8 mouse cellular contexts compared by ENCODE assay signal in the genomic region with DNA sequence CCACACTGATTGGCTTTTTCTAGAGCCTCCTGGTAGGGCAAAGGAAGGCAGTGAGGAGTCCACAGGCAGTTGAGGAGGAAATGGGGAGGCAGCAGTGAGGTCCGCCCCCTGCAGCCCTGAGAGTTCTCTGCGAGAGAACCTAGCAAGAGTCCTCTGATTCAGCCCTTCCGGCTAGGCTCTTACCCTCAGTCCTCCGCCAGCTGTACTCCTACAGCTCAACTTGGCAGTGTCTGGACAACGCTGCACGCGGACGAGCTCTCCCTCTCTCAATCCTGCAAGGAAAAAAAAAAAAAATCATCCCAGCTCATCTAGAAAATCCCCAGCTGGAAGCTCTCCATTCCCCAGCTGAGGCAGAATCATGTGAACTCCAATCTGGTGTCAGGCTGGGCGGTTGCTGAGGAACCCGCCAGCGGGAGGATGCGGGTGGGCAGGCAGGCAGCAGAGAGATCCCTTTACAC. TPM values are rescaled to one million over a fixed set of nuclear protein-coding genes. Genes with fewer than 3 reads are reported as not detected.
A peak's percentile ranks its signal among the peaks of the same experiment; 100 is the strongest.
DNase-seq lines count a peak whose midpoint lies in the region; ATAC-seq lines count a peak whose summit lies in the region.
"Had no signal": no experiment of that assay in that cellular context is flagged by ENCODE, and none has a peak within 500 bp of the region (broad histone marks: within the 10 kb centered on the region; RNA-seq: fewer than 3 reads in every experiment).

No protein-coding gene starts in this region.

- H3K4me3 ChIP-seq in midbrain, embryonic 11.5 days (ENCODE audit: low read depth, low read length) = no peak overlapping the region
- H3K4me3 ChIP-seq in midbrain, embryonic 10.5 days = no peak overlapping the region
- H3K4me3 ChIP-seq: limb, embryonic 12.5 days had no signal

- no peak overlapping the region for H3K9ac ChIP-seq in midbrain, embryonic 11.5 days (ENCODE audit: low read length)
- H3K9ac ChIP-seq: limb, embryonic 12.5 days had no signal

- H3K9me3 ChIP-seq in midbrain, embryonic 11.5 days (ENCODE audit: control insufficient read depth, low read length) = no peaks in the 10 kb centered on the region
- no peaks in the 10 kb centered on the region for H3K9me3 ChIP-seq in midbrain, embryonic 10.5 days (replicated peaks)
- H3K9me3 ChIP-seq: limb, embryonic 12.5 days had no signal

- 51% methylated on average over 12 of the region's 12 CpGs for WGBS in midbrain, embryonic 11.5 days
- WGBS in midbrain, embryonic 10.5 days = 62% methylated on average over 12 of the region's 12 CpGs

- no peaks in the 10 kb centered on the region for H3K27me3 ChIP-seq in midbrain, embryonic 11.5 days (ENCODE audit: control insufficient read depth, insufficient read depth, low read length)
- H3K27me3 ChIP-seq in midbrain, embryonic 10.5 days (ENCODE audit: low read depth, poor library complexity, severe bottlenecking) = no peaks in the 10 kb centered on the region

- peak; percentile 65 for DNase-seq in midbrain, embryonic 11.5 days (ENCODE audit: low spot score, missing footprints)
- DNase-seq in midbrain, embryonic 10.5 days (ENCODE audit: low spot score) = no peak
- peak; percentile 64 for DNase-seq in cerebellum, adult 9-10 months
- peak; percentile 48 for DNase-seq in left cerebral cortex, adult 11 months (ENCODE audit: low spot score)
- DNase-seq in ovary, postnatal 14 days (ENCODE audit: low spot score) = peak; percentile 23

- no peak for ATAC-seq in midbrain, embryonic 11.5 days (ENCODE audit: low FRiP score)
- ATAC-seq in granulocyte monocyte progenitor cell, adult 5-6 weeks (replicated peaks; ENCODE audit: poor library complexity, severe bottlenecking) = peak; percentile 65
- no peak for ATAC-seq in erythroid progenitor cell, adult 5-6 weeks (replicated peaks; ENCODE audit: low FRiP score, poor library complexity, severe bottlenecking)

- no peaks in the 10 kb centered on the region for H3K36me3 ChIP-seq in midbrain, embryonic 11.5 days (ENCODE audit: control insufficient read depth, insufficient read depth, low read length)
- H3K36me3 ChIP-seq in midbrain, embryonic 10.5 days = no peaks in the 10 kb centered on the region
- H3K36me3 ChIP-seq: limb, embryonic 12.5 days had no signal

- no peaks in the 10 kb centered on the region for H3K4me1 ChIP-seq in midbrain, embryonic 11.5 days (ENCODE audit: control insufficient read depth, insufficient read depth, low read length)
- no peaks in the 10 kb centered on the region for H3K4me1 ChIP-seq in midbrain, embryonic 10.5 days
- H3K4me1 ChIP-seq: limb, embryonic 12.5 days had no signal

- H3K4me2 ChIP-seq in midbrain, embryonic 11.5 days = no peak overlapping the region
- H3K4me2 ChIP-seq: limb, embryonic 12.5 days had no signal

- no peak overlapping the region for H3K27ac ChIP-seq in midbrain, embryonic 11.5 days (ENCODE audit: low read depth, low read length)
- H3K27ac ChIP-seq in midbrain, embryonic 10.5 days (replicated peaks) = no peak overlapping the region
- H3K27ac ChIP-seq: limb, embryonic 12.5 days had no signal

RNA-seq across cellular contexts. Expression of gene Gpr68, which starts 20.2 kb away (rescaled TPM):
- 0.10 TPM in 1 of 2 replicates, not detected in the other for polyA plus RNA-seq in midbrain, embryonic 11.5 days (2014; fragmentation: Nextera tagmentation; extraction: Ambion mirVana)
- polyA plus RNA-seq in midbrain, embryonic 10.5 days (2016; fragmentation: Nextera tagmentation; extraction: Ambion mirVana) = 0.29 and 1.1 TPM in 2 replicates
- total RNA-seq in granulocyte monocyte progenitor cell, adult 5-6 weeks (2014; fragmentation: Nextera tagmentation) = 0.23 and 1.6 TPM in 2 replicates
- total RNA-seq in granulocyte monocyte progenitor cell, adult 5-6 weeks (2017) = 0.47 TPM in 1 of 2 replicates, not detected in the other
- total RNA-seq in erythroid progenitor cell, adult 5-6 weeks (2015; ENCODE audit: low replicate concordance) = 0.42 and 1.4 TPM in 2 replicates
- 0.26 TPM in 1 of 2 replicates, not detected in the other for total RNA-seq in erythroid progenitor cell, adult 5-6 weeks (2017; ENCODE audit: low replicate concordance)
